Mouse (Mus musculus): ENCODE results near the gene Lsm14a.

The Lsm14a gene

DNA sequence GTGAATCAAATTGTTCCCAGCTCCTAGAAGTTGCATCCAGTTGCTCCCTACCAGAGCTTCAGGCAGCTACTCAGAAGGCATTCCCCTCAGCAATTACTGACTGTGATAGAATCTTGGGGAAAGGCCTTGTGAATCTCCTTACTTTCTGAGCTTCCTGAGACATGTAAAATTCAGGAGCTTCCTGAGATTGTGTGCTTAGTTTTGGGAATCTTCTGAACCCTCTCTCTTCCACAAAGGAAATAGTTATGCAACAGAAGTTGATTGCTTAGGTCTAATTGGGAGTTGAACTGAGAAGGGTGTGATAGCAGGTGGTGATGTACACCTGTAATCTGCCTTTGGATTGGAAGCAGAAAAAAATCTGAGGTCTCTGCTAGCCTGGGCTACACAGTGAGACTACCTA, at the start of gene Lsm14a:
Gene Lsm14a, minus strand, starts transcription at position 101 of the 400 bp plus-strand sequence.
- in situ Hi-C loops (cut with MboI, MseI), result loop anchor here in 1 of 2 experiments (10.0 to 25.0 kb wide), 2 partner anchors 1252 to 1394 kb away; partner anchors contain the start of gene Pdcd5

DNA sequence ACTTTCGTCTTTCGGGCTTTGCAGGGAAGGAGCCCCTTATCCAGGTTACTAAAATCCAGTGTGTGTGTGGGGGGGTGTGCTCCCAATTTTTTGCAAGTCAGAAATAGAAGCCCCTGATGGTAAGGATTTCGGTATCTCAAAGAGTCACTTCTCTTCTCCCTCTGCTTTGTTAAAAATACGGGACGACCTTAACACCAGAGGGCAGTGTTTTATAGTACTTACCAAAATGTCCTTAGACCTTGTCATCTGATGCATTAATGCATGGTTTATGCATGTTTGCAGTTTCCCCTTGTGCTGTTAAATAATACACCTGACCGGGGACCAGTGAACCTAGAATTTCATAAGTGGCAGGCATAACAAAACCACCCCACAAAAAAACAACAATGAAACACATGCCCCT, 45.8 kb upstream of the Lsm14a start:
- in situ Hi-C loops (cut with MboI, MseI), result loop anchor here in 1 of 2 experiments (10.0 kb wide), 1 partner anchor 1506 kb away; no protein-coding TSS in a partner anchor

DNA sequence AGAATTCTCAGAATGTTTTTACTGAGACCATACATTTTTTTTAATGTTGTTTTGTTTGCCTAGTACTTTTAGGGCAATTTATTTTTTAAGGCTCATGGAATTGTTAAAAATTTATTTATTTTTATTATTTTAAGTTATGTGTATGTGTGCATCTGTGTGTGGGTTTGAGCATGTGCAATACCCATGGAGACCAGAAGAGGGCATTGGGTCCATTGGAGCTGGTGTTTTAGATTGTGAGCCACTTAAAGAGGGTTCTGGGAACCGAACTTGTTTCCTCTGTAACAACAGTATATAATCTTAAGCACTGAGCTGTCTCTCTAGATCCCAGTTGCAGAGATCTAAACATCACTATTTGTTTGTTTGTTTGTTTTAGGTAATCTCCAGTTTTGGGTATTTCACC, 40.5 kb upstream of the Lsm14a start:
- in situ Hi-C loops (cut with MboI, MseI), result loop anchor here in 1 of 2 experiments (10.0 kb wide), 1 partner anchor 1511 kb away; no protein-coding TSS in a partner anchor

DNA sequence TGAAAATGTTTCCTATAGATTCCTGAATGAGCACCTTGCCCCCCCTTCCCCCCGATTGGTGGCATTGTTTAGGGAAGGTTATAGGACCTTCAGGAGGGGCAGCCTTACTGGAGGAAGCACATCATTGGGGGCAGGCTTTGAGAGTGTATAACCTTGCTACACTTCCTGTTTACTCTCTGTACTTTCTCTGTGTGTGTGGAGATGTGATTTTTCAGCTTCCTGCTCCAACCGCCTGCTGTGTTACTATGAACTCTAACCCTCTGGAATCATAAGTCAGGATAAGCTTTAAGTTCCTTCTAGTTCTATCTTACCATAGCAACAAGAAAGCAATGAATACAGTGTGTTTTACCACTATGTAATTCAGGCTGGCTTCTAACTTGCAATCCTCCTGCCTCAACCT, 28.1 kb upstream of the Lsm14a start:
- in situ Hi-C loops (cut with MboI, MseI), result loop anchor here in 1 of 2 experiments (25.0 kb wide), 1 partner anchor 816 kb away; no protein-coding TSS in a partner anchor

DNA sequence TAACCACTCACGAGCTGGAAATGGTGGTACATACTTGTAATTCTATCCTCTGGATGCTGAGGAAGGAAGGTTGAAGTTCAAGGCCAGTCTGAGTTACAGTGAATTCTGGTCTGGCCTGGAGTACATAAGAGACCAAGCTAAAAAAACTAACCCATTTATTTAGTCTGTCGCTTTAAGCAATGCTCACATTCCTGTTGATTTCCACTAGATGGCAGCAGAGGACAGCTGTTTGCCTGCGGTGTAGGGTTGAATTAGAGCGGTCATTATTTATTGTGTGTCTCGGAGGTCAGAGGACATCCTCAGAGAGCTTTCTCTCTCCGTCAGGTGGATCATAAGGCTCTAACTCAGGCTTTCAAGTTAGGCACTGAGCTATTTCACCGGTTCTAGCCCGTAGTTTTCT, 14.4 kb upstream of the Lsm14a start:
- in situ Hi-C loops (cut with MboI, MseI), result loop anchor here in 1 of 2 experiments (25.0 kb wide), 1 partner anchor 830 kb away; no protein-coding TSS in a partner anchor

DNA sequence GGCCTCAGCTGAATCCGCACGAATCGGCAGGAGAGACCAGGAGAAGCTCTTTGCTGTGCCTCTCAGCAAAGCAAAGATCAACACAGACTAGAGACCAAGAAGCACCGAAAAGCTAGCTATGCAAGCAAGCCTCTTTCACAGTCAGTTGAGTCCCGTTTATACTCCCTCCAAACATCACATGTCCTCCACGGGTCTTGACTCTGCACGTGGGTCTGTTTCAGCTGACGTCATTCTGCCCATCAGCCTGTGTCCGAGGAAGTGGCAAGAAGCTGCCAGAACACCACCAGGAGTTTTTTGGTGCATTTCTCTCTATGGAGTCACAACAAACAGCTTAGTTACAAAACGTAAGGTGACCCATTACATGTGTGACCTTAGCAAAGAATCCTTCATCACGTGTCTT, 10.8 kb upstream of the Lsm14a start:
- in situ Hi-C loops (cut with MboI, MseI), result loop anchor here (5.0 to 25.0 kb wide), 2 partner anchors 268 to 833 kb away; no protein-coding TSS in a partner anchor

DNA sequence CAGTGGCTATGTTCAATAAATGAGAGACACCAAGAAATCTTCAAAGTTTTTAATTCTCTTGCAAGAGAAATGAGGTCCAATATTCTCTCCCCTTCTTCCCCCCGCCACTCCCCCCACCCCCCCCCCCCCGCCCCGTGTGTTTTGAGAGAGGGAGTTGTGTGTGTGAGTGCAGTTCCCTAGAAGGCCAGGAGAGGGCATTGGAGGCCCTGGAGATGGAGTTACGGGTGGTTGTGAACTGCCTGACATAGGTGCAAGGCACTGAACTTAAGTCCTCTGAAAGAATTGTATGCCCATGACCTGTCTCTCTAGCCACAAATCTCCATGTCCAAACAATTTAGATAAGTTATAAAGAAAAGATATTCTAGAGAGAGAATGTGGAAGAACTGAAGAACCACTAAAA, 7.0 kb upstream of the Lsm14a start:
- in situ Hi-C loops (cut with MboI, MseI), result loop anchor here (5.0 to 25.0 kb wide), 2 partner anchors 272 to 837 kb away; no protein-coding TSS in a partner anchor

DNA sequence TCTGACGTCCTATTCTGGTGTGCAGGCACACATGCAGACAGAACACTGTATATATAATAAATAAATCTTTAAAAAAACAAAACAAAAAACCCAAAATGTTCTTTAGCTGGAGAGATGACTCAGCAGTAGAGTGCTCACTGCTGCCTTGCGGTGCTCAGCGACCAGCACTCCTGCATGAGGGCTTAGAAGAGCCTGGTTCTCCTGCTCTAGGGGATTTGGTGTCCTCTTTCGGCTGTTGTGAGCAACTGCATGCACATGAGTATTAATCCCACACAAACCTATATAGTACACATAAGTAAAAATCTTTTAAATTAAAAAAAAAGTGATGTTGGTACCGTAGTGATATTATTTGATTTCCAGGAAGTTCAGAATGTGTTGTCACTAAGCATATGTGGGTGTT, 5.7 kb upstream of the Lsm14a start:
- in situ Hi-C loops (cut with MboI, MseI), result loop anchor here in 1 of 2 experiments (10.0 to 25.0 kb wide), 2 partner anchors 1246 to 1388 kb away; partner anchors contain the start of gene Pdcd5

DNA sequence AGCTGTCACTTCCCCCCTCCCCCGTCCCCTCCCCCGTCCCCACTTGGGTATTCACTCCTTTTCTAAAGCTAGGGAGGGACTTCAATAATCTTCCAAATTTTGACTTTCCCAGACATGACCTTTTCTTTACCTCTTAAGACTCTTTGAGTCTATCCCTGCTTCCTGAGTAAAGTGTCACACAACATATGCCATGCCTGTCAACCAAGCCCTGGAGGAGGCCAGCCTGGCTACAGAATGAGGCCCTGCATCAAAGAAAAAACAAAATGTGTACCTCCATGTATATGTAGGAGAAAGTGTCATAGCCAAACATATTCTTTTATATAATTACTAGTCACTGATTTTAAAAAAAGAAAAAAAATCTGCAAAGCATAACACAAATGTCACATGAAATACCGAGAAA, 3.7 kb upstream of the Lsm14a start:
- in situ Hi-C loops (cut with MboI, MseI), result loop anchor here in 1 of 2 experiments (10.0 to 25.0 kb wide), 2 partner anchors 1248 to 1391 kb away; partner anchors contain the start of gene Pdcd5

DNA sequence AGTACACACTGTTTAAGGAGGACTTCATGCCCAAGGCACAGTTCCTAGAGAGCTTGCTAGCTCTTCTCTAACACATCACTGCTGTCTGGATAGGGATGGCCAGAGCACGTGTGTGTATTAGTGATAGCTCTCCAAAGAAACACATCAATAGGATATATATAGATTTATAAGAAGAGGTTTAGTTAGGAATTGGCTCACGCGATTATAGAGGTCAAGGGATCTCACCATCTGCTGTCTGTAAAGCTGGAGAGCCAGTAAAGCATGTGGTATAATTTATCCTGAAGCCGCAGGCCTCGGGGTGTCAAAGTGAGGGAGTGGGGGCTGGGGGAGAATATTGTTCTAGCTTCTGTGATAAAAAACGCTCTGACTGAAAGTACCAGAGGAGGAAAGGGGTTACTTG, 2.6 kb upstream of the Lsm14a start:
- in situ Hi-C loops (cut with MboI, MseI), result loop anchor here in 1 of 2 experiments (10.0 to 25.0 kb wide), 2 partner anchors 1249 to 1392 kb away; partner anchors contain the start of gene Pdcd5

DNA sequence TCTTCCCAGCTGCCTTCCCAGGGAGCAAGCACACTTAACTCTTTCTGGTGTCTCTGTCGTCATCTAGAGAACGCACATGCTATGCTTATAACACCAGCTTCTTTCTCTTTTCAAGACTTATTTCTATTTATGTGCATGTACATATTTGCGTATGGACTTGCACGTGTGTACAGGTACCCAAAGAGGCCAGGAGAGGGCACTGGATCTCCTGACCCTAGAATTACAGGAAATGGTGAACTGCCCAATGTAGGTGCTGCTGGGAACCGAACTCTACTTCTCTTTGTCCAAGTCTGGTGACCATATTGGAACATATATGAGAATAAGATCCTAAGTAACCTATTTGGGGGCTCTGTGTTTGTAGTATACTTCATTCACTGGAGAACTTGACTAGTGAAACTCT, 1.5 kb upstream of the Lsm14a start:
- in situ Hi-C loops (cut with MboI, MseI), result loop anchor here in 1 of 2 experiments (10.0 to 25.0 kb wide), 2 partner anchors 1250 to 1393 kb away; partner anchors contain the start of gene Pdcd5

DNA sequence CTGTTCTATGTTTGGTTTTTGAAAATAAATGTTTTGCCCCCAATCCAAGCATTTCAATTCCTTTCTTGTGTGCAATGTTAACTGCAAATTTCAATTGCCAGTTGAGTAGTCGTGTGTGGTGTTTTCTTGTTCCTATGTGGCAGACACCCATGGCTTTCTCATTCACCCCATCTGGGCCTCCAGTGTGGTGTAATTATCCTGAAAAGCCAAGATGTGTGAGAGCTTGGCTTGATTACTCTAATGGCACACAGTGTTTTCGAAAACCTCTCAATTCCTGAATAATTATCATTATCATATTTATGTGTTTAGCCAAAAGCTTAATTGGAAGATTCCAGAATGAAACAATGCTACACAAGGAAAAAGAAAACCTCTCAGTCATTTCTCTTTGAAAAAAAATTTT, 976 bp upstream of the Lsm14a start:
- in situ Hi-C loops (cut with MboI, MseI), result loop anchor here in 1 of 2 experiments (10.0 to 25.0 kb wide), 2 partner anchors 1251 to 1393 kb away; partner anchors contain the start of gene Pdcd5

DNA sequence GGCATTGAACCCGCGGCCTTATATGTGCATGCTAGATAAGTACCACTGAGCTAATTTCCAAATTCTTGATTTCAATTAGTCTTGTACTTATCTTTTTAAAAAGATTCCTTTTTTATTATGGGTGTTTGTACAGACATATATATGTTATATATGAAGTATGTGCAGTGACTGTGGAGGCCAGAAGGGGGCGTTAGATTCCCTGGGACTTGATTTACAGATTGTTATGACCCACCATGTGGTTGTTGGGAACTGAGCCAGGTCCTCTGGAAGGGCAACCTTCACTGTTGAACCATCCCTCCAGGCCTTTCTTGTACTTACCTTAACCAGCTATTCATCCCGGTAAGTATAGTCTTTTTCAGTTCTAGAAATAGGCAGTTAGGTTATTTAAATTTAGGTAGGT, 780 bp downstream of the Lsm14a start:
- in situ Hi-C loops (cut with MboI, MseI), result loop anchor here in 1 of 2 experiments (10.0 to 25.0 kb wide), 2 partner anchors 1252 to 1395 kb away; partner anchors contain the start of gene Pdcd5

DNA sequence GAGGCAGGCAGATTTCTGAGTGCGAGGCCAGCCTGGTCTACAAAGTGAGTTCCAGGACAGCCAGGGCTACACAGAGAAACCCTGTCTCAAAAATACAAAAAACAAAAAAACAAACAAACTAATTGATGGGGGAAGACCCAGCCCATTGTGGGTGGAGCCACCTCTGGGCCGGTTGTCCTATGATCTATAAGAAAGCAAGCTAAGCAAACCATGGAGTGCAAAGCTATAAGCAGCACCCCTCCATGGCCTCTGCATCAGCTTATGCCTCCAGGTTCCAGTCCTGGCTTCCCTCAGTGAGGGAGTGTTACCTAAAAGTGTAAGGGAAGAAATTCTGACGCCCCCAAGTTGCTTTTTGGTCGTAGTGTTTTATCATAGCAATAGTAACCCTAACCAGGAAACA, 1.4 kb downstream of the Lsm14a start:
- in situ Hi-C loops (cut with MboI, MseI), result loop anchor here in 1 of 2 experiments (10.0 to 25.0 kb wide), 2 partner anchors 1253 to 1396 kb away; partner anchors contain the start of gene Pdcd5

DNA sequence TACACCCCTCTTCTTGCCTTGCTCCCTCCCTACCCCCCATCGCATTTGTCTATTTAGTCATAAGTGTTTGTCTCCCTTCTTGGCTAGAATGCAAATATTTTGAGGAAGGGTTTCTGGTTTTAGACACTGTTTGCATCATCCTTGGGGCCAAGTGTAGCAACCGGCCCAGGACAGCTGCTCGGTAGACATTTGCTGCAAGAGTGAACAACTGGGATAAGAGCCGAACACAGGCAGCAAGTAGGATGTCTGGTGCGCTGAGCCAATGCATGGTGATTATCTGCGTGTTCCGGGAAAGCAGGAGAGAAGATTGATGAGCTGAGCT, 2.3 kb downstream of the Lsm14a start:
- in situ Hi-C loops (cut with MboI, MseI), result loop anchor here in 1 of 2 experiments (10.0 to 25.0 kb wide), 2 partner anchors 1254 to 1397 kb away; partner anchors contain the start of gene Pdcd5

DNA sequence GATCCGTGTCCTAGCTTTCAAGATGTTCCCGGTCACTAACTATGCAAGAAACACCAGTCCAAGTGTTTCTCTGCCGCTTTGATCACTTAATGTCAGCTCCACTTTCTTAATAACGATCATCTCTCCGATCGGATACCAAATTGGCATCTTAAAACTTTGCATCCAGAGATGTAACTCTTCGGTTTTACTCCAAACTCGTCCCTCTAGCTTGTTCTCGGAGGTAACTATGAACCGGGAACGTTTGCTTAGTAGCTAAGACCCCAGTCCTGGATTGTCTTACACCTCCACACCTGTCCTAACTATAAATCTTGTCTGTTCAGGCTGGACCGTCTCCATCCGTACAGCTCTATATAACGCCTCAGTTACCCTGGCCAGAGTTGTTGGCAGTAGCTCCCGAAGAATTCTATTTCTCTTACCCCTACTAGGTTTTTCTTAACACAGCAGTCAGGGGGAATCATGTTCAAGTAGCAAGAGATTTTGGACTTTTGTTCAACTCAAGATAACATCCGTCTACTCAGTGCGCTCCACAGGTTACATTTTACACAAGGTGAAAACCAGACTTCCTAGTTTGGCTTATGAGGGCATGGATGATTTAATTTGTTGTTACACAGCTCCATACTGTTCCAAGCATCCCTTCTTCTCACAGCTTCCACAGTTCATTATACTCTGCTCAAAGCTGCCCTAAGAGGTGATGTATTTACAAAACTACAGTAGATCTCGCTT, 2.8 kb downstream of the Lsm14a start:
- in situ Hi-C loops (cut with MboI, MseI), result loop anchor here in 1 of 2 experiments (10.0 to 25.0 kb wide), 2 partner anchors 1255 to 1397 kb away; partner anchors contain the start of gene Pdcd5

DNA sequence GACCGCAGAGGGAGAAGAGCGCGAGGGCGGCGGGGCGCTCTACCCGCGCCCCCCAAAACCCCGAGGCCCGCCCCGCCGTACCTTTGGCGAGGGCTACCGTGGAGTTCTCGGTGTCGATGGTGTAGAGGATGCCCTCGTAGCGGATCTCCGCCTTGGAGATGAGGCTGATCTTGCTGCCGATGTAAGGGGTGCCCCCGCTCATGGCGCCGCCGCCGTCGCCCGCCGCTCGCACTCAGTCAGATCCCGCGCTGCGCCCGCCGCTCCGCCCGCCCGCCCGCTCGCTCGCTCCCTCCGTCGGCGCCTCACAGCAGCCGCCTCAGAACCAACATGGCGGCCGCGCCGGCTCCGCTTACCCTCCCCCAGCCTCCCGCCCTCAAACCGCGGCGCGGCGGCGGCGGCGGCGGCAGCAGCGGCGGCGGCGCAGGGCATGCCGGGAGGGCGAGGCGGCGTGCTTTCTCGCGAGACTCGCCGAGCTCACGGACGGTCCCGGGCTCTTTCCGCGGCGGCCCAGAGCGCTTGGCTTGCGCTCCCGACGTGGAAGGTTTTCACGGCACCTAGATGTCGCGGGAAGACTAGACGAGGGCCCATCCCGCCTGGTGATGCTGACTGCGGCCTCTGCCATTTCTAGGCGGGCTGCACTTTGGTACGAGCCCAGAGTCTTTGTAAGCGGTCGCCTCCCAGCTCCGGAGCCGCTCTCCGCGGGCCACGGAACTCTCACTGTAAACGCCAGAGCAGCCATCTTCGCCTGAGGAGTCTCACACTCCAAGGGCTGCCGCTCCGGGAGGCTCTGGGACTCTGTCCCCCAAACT, 3.6 kb downstream of the Lsm14a start:
- in situ Hi-C loops (cut with MboI, MseI), result loop anchor here in 1 of 2 experiments (10.0 to 25.0 kb wide), 2 partner anchors 1255 to 1398 kb away; partner anchors contain the start of gene Pdcd5

DNA sequence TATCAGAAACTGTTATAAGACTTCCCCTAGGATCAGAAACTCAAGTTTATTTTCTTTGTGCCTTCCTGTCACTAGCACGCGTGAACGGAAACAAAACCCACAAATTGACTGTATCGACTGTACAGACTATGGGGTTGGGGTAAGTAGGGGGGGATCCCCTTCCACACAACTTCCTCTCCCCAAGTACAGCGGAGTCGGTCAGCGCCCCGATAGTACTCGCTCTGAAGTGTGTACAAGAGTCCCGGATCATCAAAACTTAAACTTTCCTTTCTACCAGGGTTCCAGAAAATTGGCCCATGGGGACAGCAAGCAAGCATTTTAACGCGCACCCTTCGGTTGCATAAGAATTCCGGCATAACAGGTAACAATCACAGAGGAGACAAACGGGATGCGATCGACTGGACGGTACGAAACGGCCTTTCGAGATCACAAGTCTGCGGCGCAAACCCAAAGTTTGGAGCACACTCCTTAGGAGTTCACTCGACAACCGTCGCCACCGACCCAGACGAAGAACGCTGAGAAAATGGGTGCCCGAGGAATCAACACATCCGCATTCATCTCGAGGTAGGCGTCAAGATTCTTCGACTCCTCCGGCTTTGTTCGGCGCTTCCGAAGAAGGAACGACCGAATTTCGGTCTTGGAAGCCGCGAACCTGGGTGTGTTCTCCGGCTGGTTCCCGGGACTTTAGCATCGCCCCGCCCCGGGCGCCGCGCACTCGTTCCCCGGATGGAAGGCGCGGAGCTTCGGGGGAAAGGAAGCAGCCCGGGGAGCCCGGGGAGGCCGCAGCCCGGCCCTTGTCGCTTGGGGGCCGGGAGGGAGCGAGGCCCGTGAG, 4.5 kb downstream of the Lsm14a start:
- in situ Hi-C loops (cut with MboI, MseI), result loop anchor here in 1 of 2 experiments (25.0 kb wide), 1 partner anchor 1399 kb away; no protein-coding TSS in a partner anchor

DNA sequence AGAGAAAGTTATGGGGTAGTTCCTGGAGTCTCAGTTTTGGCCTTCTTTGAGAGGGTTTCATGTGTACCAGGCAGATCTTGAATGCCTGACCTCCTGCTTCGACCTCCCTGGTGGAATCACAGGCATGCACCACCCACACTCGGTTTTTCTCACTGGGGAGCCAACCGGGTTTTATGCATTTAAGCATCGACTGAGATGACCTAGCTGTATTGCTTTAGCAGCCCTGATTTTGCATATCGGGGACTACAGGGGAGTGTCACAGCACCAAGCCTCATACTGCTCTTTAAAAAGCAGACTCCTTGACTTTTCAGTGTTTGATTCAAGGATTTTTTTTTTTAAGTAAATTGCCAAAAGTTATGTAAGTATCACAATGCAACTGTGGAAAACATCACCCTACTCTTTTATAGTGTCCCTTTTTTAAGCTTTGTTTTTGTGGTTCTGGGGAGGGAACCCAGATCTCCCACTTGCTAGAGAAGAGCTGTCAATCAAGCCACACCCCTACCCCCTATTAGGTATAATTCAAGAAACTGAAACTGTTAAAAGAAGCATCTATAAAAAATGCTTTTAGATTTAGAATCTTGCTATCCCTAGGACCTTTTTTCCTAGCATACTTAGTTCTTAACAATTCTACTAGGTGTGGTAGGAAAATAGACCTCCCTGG, 5.2 kb downstream of the Lsm14a start:
- in situ Hi-C loops (cut with MboI, MseI), result loop anchor here in 1 of 2 experiments (25.0 kb wide), 1 partner anchor 1399 kb away; no protein-coding TSS in a partner anchor

Data from T-helper 17 cell (primary cell).